Comparison of ENCODE assay signal across 25 mouse cellular contexts in the genomic region with DNA sequence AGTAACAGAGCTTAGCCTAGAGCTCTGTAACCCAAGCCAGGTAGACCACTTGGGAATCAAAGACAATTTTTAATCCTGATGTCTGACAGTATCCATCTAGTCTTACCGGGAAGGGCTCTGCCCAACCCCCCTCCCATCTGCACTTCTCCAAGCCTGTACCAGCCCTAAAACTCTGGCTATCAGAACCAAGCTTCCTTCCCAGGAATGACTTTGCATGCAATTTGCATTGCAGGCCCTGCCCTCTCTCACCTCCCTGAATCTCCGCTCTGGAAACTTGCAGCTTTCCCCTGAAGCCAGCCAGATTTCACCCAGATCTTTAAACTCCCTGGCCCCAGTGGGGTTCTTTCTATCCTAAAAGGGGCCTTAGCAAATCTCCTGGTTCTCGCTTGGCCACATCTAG. TPM values are rescaled to one million over a fixed set of nuclear protein-coding genes. Genes with fewer than 3 reads are reported as not detected.
DNase-seq lines count a peak whose midpoint lies in the region.
"Had no signal": no experiment of that assay in that cellular context is flagged by ENCODE, and none has a peak within 500 bp of the region (broad histone marks: within the 10 kb centered on the region; RNA-seq: fewer than 3 reads in every experiment).

No protein-coding gene starts in this region.

- DNase-seq in ES-CJ7 (ENCODE audit: low read depth, low spot score): peak; percentile 48
- DNase-seq in R1 (ENCODE audit: low read depth, low spot score): peak; percentile 54
- DNase-seq in ZHBTc4 (ENCODE audit: low read depth, low spot score): peak; percentile 59
- DNase-seq in spleen, postnatal 14 days (ENCODE audit: low spot score in 2 of 2): no peak
- DNase-seq in right cerebral cortex, postnatal 4 days: no peak
- DNase-seq in gastrocnemius, postnatal 25 days: no peak
- DNase-seq: adrenal gland, adult 2 months; adrenal gland, adult 8-10 months; adrenal gland, postnatal 10 days; adrenal gland, postnatal 14 days; adrenal gland, postnatal 25 days; adrenal gland, postnatal 36 days; B cell, adult 2 months; cerebellum, adult 11 months; cerebellum, adult 11-12 months; cerebellum, adult 18-20 months; cerebellum, adult 2 months; cerebellum, adult 8-10 months; cerebellum, adult 9-10 months had no signal

RNA-seq across cellular contexts. Expression of a gene that starts 3.0 kb away (rescaled TPM):
- total RNA-seq in gastrocnemius, postnatal 25 days (2021): 1 to 10 TPM; 1.5 to 1.6 TPM
- total RNA-seq: CH12.LX had no signal

RNA-seq across cellular contexts. Expression of a gene that starts 7.5 kb away (rescaled TPM):
- total RNA-seq in gastrocnemius, postnatal 25 days (2021): not detected
- total RNA-seq: adrenal gland, adult 18-20 months; adrenal gland, adult 2 months; adrenal gland, postnatal 10 days; adrenal gland, postnatal 14 days; adrenal gland, postnatal 25 days; adrenal gland, postnatal 36 days; adrenal gland, postnatal 4 days; CH12.LX; ES-E14; G1E; MEL had no signal

RNA-seq across cellular contexts. Expression of a gene that starts 7.6 kb away (rescaled TPM):
- 10 to 100 TPM; 12.7 to 18.3 TPM for total RNA-seq in gastrocnemius, postnatal 25 days (2021)

RNA-seq across cellular contexts. Expression of a gene that starts 11.2 kb away (rescaled TPM):
- 1 to 10 TPM; 2.8 to 4.5 TPM for total RNA-seq in gastrocnemius, postnatal 25 days (2021)

RNA-seq across cellular contexts. Expression of a gene that starts 11.8 kb away (rescaled TPM):
- 10 to 100 TPM; 11.3 to 11.8 TPM for total RNA-seq in gastrocnemius, postnatal 25 days (2021)

Comparison
In these comparisons a context has a peak if more than half of its experiments do, and no peak if none do; other contexts are left out.
1. DNase-seq: peak in ES-CJ7 (single experiment), R1 (single experiment) and ZHBTc4 (single experiment); none in spleen, postnatal 14 days (0 of 2), right cerebral cortex, postnatal 4 days (single experiment) and gastrocnemius, postnatal 25 days (single experiment).